Mouse (Mus musculus): Measurements from ENCODE around the gene Cdk2ap2. TPM values are rescaled to one million over a fixed set of nuclear protein-coding genes. Genes with fewer than 3 reads are reported as not detected.

The Cdk2ap2 gene
- polyA plus RNA-seq, 1 experiment = 296 TPM

GRCm38 (mm10) chr19:4097441-4097825 is 451 bp downstream of the Cdk2ap2 start:
- DNase-seq = no peak
- peaks cover 52% of the 10 kb centered on the region for H3K4me1 ChIP-seq (replicated peaks; ENCODE audit: control insufficient read depth, insufficient read depth, low read length)
- TF ChIP-seq CTCF (IDR thresholded peaks at IDR 0.05; ENCODE audit: borderline replicate concordance, control insufficient read depth, extremely low read depth, insufficient read depth, low read length, poor library complexity) (no peak), POLR2A (IDR thresholded peaks at IDR 0.05; ENCODE audit: control insufficient read depth, extremely low read depth, insufficient read depth, low read length, poor library complexity) (no peak)
- H3K27ac ChIP-seq (ENCODE audit: control insufficient read depth, insufficient read depth, low read length) = peak overlapping the region; percentile 4; the same call in 1 of the 2 replicates
- H3K4me3 ChIP-seq (ENCODE audit: control insufficient read depth, insufficient read depth, low read length) = peak overlapping the region; percentile 67
- no peaks in the 10 kb centered on the region for H3K36me3 ChIP-seq (ENCODE audit: control insufficient read depth, insufficient read depth, low read length)
- 4% methylated on average over 21 of the region's 21 CpGs for WGBS
- no peaks in the 10 kb centered on the region for H3K27me3 ChIP-seq (ENCODE audit: control insufficient read depth, insufficient read depth, low read length)

- Histone ChIP-seq H3K36me3 (ENCODE audit: control insufficient read depth, insufficient read depth, low read length) (no peaks in the 10 kb centered on the region), H3K27ac (ENCODE audit: control insufficient read depth, insufficient read depth, low read length) (no peak overlapping the region), H3K4me3 (ENCODE audit: control insufficient read depth, insufficient read depth, low read length) (no peak overlapping the region), H3K4me1 (replicated peaks; ENCODE audit: control insufficient read depth, insufficient read depth, low read length) (peaks cover 58% of the 10 kb centered on the region), H3K27me3 (ENCODE audit: control insufficient read depth, insufficient read depth, low read length) (no peaks in the 10 kb centered on the region)
- TF ChIP-seq CTCF (IDR thresholded peaks at IDR 0.05; ENCODE audit: borderline replicate concordance, control insufficient read depth, extremely low read depth, insufficient read depth, low read length, poor library complexity) (no peak), POLR2A (IDR thresholded peaks at IDR 0.05; ENCODE audit: control insufficient read depth, extremely low read depth, insufficient read depth, low read length, poor library complexity) (no peak)
- WGBS = 73% methylated on average over 13 of the region's 13 CpGs
- no peak for DNase-seq
These were observed 1.4 kb downstream of the Cdk2ap2 start for GRCm38 (mm10) chr19:4098426-4098825.

GRCm38 (mm10) chr19:4099056-4099455 is 2.1 kb downstream of the Cdk2ap2 start:
- Histone ChIP-seq H3K27ac (ENCODE audit: control insufficient read depth, insufficient read depth, low read length) (peak overlapping the region; percentile 35; the same call in 1 of the 2 replicates), H3K36me3 (ENCODE audit: control insufficient read depth, insufficient read depth, low read length) (no peaks in the 10 kb centered on the region), H3K4me3 (ENCODE audit: control insufficient read depth, insufficient read depth, low read length) (no peak overlapping the region; the same call in 1 of the 2 replicates), H3K4me1 (replicated peaks; ENCODE audit: control insufficient read depth, insufficient read depth, low read length) (peaks cover 58% of the 10 kb centered on the region), H3K27me3 (ENCODE audit: control insufficient read depth, insufficient read depth, low read length) (no peaks in the 10 kb centered on the region)
- peak; percentile 94 for DNase-seq
- WGBS = 8% methylated on average over 9 of the region's 9 CpGs
- no peak for TF ChIP-seq POLR2A (IDR thresholded peaks at IDR 0.05; ENCODE audit: control insufficient read depth, extremely low read depth, insufficient read depth, low read length, poor library complexity)
- TF ChIP-seq CTCF (IDR thresholded peaks at IDR 0.05; ENCODE audit: borderline replicate concordance, control insufficient read depth, extremely low read depth, insufficient read depth, low read length, poor library complexity) = peak; percentile 94

- Histone ChIP-seq H3K4me1 (replicated peaks; ENCODE audit: control insufficient read depth, insufficient read depth, low read length) (peaks cover 61% of the 10 kb centered on the region), H3K27me3 (ENCODE audit: control insufficient read depth, insufficient read depth, low read length) (no peaks in the 10 kb centered on the region), H3K36me3 (ENCODE audit: control insufficient read depth, insufficient read depth, low read length) (no peaks in the 10 kb centered on the region), H3K27ac (ENCODE audit: control insufficient read depth, insufficient read depth, low read length) (peak within 1 kb of the TSS; percentile 35; the same call in 1 of the 2 replicates), H3K4me3 (ENCODE audit: control insufficient read depth, insufficient read depth, low read length) (peak within 1 kb of the TSS; percentile 66)
- WGBS = under 1% methylated on average over 53 of the region's 53 CpGs
- DNase-seq = peak; percentile 85
- TF ChIP-seq CTCF (IDR thresholded peaks at IDR 0.05; ENCODE audit: borderline replicate concordance, control insufficient read depth, extremely low read depth, insufficient read depth, low read length, poor library complexity) (0 out of 2 replicates have a peak, but pooled peaks have one; percentile 21), POLR2A (IDR thresholded peaks at IDR 0.05; ENCODE audit: control insufficient read depth, extremely low read depth, insufficient read depth, low read length, poor library complexity) (peak; percentile 35; the same call in 1 of the 2 replicates)
These were observed 3.1 kb downstream of the Cdk2ap2 start, which contains the start of gene Pitpnm1 for GRCm38 (mm10) chr19:4099837-4100717. TSS of gene Pitpnm1 (plus strand) at chr19:4099998.

GRCm38 (mm10) chr19:4100718-4101261 is 3.8 kb downstream of the Cdk2ap2 start:
- H3K4me3 ChIP-seq (ENCODE audit: control insufficient read depth, insufficient read depth, low read length) = peak overlapping the region; percentile 66
- H3K36me3 ChIP-seq (ENCODE audit: control insufficient read depth, insufficient read depth, low read length) = no peaks in the 10 kb centered on the region
- no peak overlapping the region for H3K27ac ChIP-seq (ENCODE audit: control insufficient read depth, insufficient read depth, low read length)
- peak; percentile 62 for DNase-seq
- H3K27me3 ChIP-seq (ENCODE audit: control insufficient read depth, insufficient read depth, low read length) = no peaks in the 10 kb centered on the region
- peaks cover 61% of the 10 kb centered on the region for H3K4me1 ChIP-seq (replicated peaks; ENCODE audit: control insufficient read depth, insufficient read depth, low read length)
- 2% methylated on average over 51 of the region's 52 CpGs for WGBS
- TF ChIP-seq CTCF (IDR thresholded peaks at IDR 0.05; ENCODE audit: borderline replicate concordance, control insufficient read depth, extremely low read depth, insufficient read depth, low read length, poor library complexity) = 0 out of 2 replicates have a peak, but pooled peaks have one; percentile 19
- no peak for TF ChIP-seq POLR2A (IDR thresholded peaks at IDR 0.05; ENCODE audit: control insufficient read depth, extremely low read depth, insufficient read depth, low read length, poor library complexity)

- WGBS = 94% methylated on average over 6 of the region's 6 CpGs
- TF ChIP-seq CTCF (IDR thresholded peaks at IDR 0.05; ENCODE audit: borderline replicate concordance, control insufficient read depth, extremely low read depth, insufficient read depth, low read length, poor library complexity) = no peak
- no peak for TF ChIP-seq POLR2A (IDR thresholded peaks at IDR 0.05; ENCODE audit: control insufficient read depth, extremely low read depth, insufficient read depth, low read length, poor library complexity)
- Histone ChIP-seq H3K36me3 (ENCODE audit: control insufficient read depth, insufficient read depth, low read length) (no peaks in the 10 kb centered on the region), H3K4me1 (replicated peaks; ENCODE audit: control insufficient read depth, insufficient read depth, low read length) (peaks cover 58% of the 10 kb centered on the region), H3K27me3 (ENCODE audit: control insufficient read depth, insufficient read depth, low read length) (no peaks in the 10 kb centered on the region), H3K4me3 (ENCODE audit: control insufficient read depth, insufficient read depth, low read length) (no peak overlapping the region), H3K27ac (ENCODE audit: control insufficient read depth, insufficient read depth, low read length) (no peak overlapping the region)
- DNase-seq = no peak
These were observed 4.5 kb downstream of the Cdk2ap2 start for GRCm38 (mm10) chr19:4101466-4101865.

All from thymus, adult 2 months (tissue).